Mouse (Mus musculus) small intestine, adult 2 months (tissue): ENCODE data around the gene Mtr. TPM values are rescaled to one million over a fixed set of nuclear protein-coding genes. Genes with fewer than 3 reads are reported as not detected.
A peak's percentile ranks its signal among the peaks of the same experiment; 100 is the strongest.

Experiments used
- H3K27ac ChIP-seq: fragments of 200-500 bp; 2 replicates; pipeline ENCODE4 v1.5.1; 2012; ENCODE audit warnings: low read depth, low read length, control low read depth, inconsistent platforms; ENCODE audit not compliant: insufficient read depth
- H3K27me3 ChIP-seq: fragments of 200-500 bp; 2 replicates; pipeline ENCODE4 v1.6.1; 2012; ENCODE audit warnings: mild to moderate bottlenecking, moderate library complexity, low read length, inconsistent platforms; ENCODE audit not compliant: control insufficient read depth, insufficient read depth
- H3K36me3 ChIP-seq: fragments of 200-500 bp; 2 replicates; pipeline ENCODE4 v1.6.1; 2012; ENCODE audit warnings: mild to moderate bottlenecking, low read length, control low read depth, inconsistent platforms; ENCODE audit not compliant: control insufficient read depth, insufficient read depth
- H3K4me1 ChIP-seq: fragments of 200-500 bp; 2 replicates; pipeline ENCODE4 v1.6.1; 2012; ENCODE audit warnings: low read length, inconsistent platforms, mixed read lengths; ENCODE audit not compliant: control insufficient read depth, insufficient read depth, insufficient read length
- H3K4me3 ChIP-seq: fragments of 200-500 bp; 2 replicates; pipeline ENCODE4 v1.5.1; 2012; ENCODE audit warnings: low read depth, mild to moderate bottlenecking, control low read depth, inconsistent platforms, low read length, moderate library complexity
- CTCF ChIP-seq: fragments of 200-500 bp; IDR thresholded peaks from 2 replicates; pipeline ENCODE4 v1.5.1; 2012; ENCODE audit warnings: low read depth, mild to moderate bottlenecking, control low read depth, inconsistent platforms, low read length, moderate library complexity, mixed read lengths; ENCODE audit not compliant: insufficient replicate concordance, insufficient read length; ENCODE audit errors: extremely low read depth
- POLR2A ChIP-seq: fragments of 200-500 bp; IDR thresholded peaks from 2 replicates; pipeline ENCODE4 v1.6.1; 2012; ENCODE audit warnings: low read depth, mild to moderate bottlenecking, control low read depth, inconsistent platforms, low read length, moderate library complexity
- WGBS: fragments of 180-500 bp; shearing (Covaris S2); methylation state at CpG from one replicate; pipeline ENCODE4 v1.1.7; 2018; 5-methylcytosine and 5-hydroxymethylcytosine counted together
- polyA plus RNA-seq: library from polyadenylated mRNA; depleted of rRNA; stranded (reverse); fragments of >200 nt; gene quantifications from 2 replicates; pipeline ENCODE4 v1.2.3, GENCODE M21; 2012; rRNA removed

Mtr gene
- 0.86 and 2.0 TPM in 2 replicates for polyA plus RNA-seq

- H3K4me1 ChIP-seq = no peaks in the 10 kb centered on the region
- WGBS = under 1% methylated on average over 69 of the region's 69 CpGs
- H3K4me3 ChIP-seq = peak within 1 kb of the TSS; percentile 88
- no peak within 1 kb of the TSS for H3K27ac ChIP-seq
- no peaks in the 10 kb centered on the region for H3K36me3 ChIP-seq
- no peaks in the 10 kb centered on the region for H3K27me3 ChIP-seq
- TF ChIP-seq POLR2A (peak; percentile 93), CTCF (no peak)
Observed at GRCm38 (mm10) chr13:12257391-12258380, at the start of gene Mtr. TSS of gene Mtr (minus strand) at chr13:12258113.

DNA sequence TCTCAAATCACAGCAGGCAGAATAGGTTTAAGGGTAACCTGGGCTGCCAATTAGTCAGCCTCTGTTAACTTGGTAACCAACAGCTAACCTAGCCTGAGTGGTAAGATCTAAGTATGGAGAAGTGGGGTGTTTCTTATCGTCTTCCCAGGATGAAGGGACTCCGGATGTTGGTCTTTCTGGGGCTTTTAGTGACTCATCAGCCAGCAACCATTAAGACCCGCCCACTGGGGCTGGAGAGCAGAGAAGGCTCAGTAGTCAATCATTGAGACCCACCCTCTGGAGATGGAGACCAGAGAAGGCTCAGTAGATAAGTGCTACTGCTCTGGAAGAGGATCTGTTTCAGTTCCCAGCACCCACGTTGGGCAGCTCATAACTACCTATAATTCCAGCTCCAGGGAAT is 49.4 kb upstream of the Mtr start:
- TF ChIP-seq CTCF = no peak
- TF ChIP-seq POLR2A = no peak
- Histone ChIP-seq H3K27ac (no peak overlapping the region), H3K36me3 (no peaks in the 10 kb centered on the region), H3K27me3 (no peaks in the 10 kb centered on the region), H3K4me3 (no peak overlapping the region), H3K4me1 (no peaks in the 10 kb centered on the region)
- 57% methylated on average over 4 of the region's 4 CpGs for WGBS

DNA sequence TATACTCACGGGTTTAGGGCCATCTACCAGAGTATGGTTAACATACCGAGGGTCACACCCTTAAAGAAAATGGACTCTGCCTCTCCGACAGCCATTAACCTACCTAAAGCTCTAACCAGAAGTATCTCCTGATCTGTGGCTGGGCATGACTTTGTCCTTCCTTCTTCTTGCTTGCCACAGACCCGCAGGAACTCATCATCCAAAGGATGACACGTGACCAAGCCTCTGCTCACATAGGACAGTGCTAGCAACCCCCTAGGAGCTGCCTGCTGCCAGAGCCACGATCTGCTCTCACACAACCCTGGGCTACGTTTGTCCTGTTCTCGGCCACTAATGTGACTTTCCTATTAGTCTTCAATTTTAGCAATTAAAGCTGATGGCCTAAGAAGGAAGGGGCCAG is 47.6 kb upstream of the Mtr start:
- TF ChIP-seq CTCF (no peak), POLR2A (no peak)
- Histone ChIP-seq H3K27me3 (no peaks in the 10 kb centered on the region), H3K36me3 (no peaks in the 10 kb centered on the region), H3K27ac (no peak overlapping the region), H3K4me3 (no peak overlapping the region), H3K4me1 (no peaks in the 10 kb centered on the region)
- WGBS = 71% methylated on average over 8 of the region's 8 CpGs

DNA sequence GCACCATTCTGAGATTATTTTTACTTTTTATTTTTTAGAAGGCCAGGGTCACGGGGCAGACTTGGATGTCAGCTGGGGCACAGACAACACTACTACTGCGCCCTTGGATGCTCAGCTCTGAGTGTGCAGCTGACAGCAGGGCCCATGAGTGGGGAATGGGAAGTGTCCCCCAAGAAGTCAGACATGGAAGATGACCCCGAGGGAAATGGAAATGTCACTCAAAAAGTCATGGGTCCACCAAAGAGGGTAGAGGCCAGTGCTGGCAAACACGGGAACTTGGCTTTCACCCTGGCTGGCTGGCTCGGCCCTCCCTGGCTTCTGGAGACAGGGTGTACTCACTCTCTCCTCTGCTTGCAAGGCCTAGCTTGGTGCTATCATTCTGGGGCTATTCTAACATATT is 47.1 kb upstream of the Mtr start:
- H3K27ac ChIP-seq = no peak overlapping the region
- no peaks in the 10 kb centered on the region for H3K36me3 ChIP-seq
- no peaks in the 10 kb centered on the region for H3K27me3 ChIP-seq
- no peaks in the 10 kb centered on the region for H3K4me1 ChIP-seq
- WGBS = 85% methylated on average over 5 of the region's 5 CpGs
- TF ChIP-seq POLR2A = no peak
- TF ChIP-seq CTCF = no peak
- H3K4me3 ChIP-seq = no peak overlapping the region

DNA sequence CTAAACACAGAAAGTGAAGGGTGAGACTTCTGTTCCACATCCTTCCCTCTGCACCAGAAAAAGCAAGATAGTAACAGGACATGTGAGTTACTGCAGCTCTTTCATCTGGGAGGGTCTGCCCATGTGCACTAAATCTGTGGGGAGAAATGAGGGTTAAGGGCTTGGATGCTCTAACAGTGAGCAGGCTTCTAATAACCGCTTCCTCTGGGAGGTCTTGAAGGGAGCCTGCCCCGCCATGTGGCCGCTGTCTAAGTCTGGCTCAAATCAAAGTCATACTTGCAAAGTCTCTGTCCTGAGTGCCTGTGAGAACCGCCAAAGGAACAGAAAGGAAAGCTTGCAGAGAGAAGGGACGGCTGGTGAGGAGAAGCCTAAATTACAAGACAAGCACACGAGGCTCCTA is 39.9 kb upstream of the Mtr start:
- TF ChIP-seq CTCF = no peak
- no peak for TF ChIP-seq POLR2A

GRCm38 (mm10) chr13:12296701-12297100 is 38.8 kb upstream of the Mtr start:
- Histone ChIP-seq H3K27me3 (no peaks in the 10 kb centered on the region), H3K4me3 (no peak overlapping the region), H3K36me3 (no peaks in the 10 kb centered on the region), H3K4me1 (no peaks in the 10 kb centered on the region), H3K27ac (no peak overlapping the region)
- TF ChIP-seq POLR2A (no peak), CTCF (no peak)
- WGBS = 83% methylated on average over 3 of the region's 3 CpGs

More for the DNA sequence above, 39.9 kb upstream of the Mtr start:
- Histone ChIP-seq H3K36me3 (no peaks in the 10 kb centered on the region), H3K27ac (no peak overlapping the region), H3K4me1 (no peaks in the 10 kb centered on the region), H3K27me3 (no peaks in the 10 kb centered on the region), H3K4me3 (no peak overlapping the region)
- WGBS = 76% methylated on average over 6 of the region's 6 CpGs

- H3K27ac ChIP-seq = no peak overlapping the region
Observed at GRCm38 (mm10) chr13:12293810-12294209, 35.9 kb upstream of the Mtr start.

GRCm38 (mm10) chr13:12290700-12291099 is 32.8 kb upstream of the Mtr start:
- 80% methylated on average over 7 of the region's 7 CpGs for WGBS

More at GRCm38 (mm10) chr13:12293810-12294209, 35.9 kb upstream of the Mtr start:
- no peak overlapping the region for H3K4me3 ChIP-seq
- H3K4me1 ChIP-seq = no peaks in the 10 kb centered on the region
- TF ChIP-seq POLR2A = no peak
- TF ChIP-seq CTCF = no peak
- H3K36me3 ChIP-seq = no peaks in the 10 kb centered on the region
- WGBS = 86% methylated on average over 7 of the region's 7 CpGs
- no peaks in the 10 kb centered on the region for H3K27me3 ChIP-seq

More at GRCm38 (mm10) chr13:12290700-12291099, 32.8 kb upstream of the Mtr start:
- Histone ChIP-seq H3K27ac (no peak overlapping the region), H3K27me3 (no peaks in the 10 kb centered on the region), H3K4me3 (no peak overlapping the region), H3K4me1 (no peaks in the 10 kb centered on the region), H3K36me3 (no peaks in the 10 kb centered on the region)
- no peak for TF ChIP-seq POLR2A
- no peak for TF ChIP-seq CTCF
